Mouse (Mus musculus) hindbrain, embryonic 10.5 days (tissue): ENCODE results near the gene Cish. TPM values are rescaled to one million over a fixed set of nuclear protein-coding genes. Genes with fewer than 3 reads are reported as not detected.

ENCODE experiments used
- DNase-seq: peaks from one replicate; pipeline ENCODE4 v3.0.0-alpha.2; 2017; ENCODE audit warnings: low spot score
- H3K27ac ChIP-seq: fragments of 300-500 bp; sonication (generic); 2 replicates; pipeline ENCODE4 v1.5.1; 2016; ENCODE audit warnings: mild to moderate bottlenecking, moderate library complexity
- H3K27me3 ChIP-seq: fragments of 300-500 bp; sonication (generic); 2 replicates; pipeline ENCODE4 v1.6.1; 2016; ENCODE audit warnings: mild to moderate bottlenecking; ENCODE audit not compliant: poor library complexity, insufficient read depth, severe bottlenecking
- H3K36me3 ChIP-seq: fragments of 300-500 bp; sonication (generic); 2 replicates; pipeline ENCODE4 v1.6.1; 2016; ENCODE audit warnings: mild to moderate bottlenecking, moderate library complexity
- H3K4me1 ChIP-seq: fragments of 300-500 bp; sonication (generic); replicated peaks from 2 replicates; pipeline ENCODE4 v1.6.1; 2016; ENCODE audit warnings: mild to moderate bottlenecking
- H3K4me3 ChIP-seq: fragments of 300-500 bp; sonication (generic); 2 replicates; pipeline ENCODE4 v1.5.1; 2016; ENCODE audit warnings: mild to moderate bottlenecking, moderate library complexity
- H3K9me3 ChIP-seq: fragments of 300-500 bp; sonication (generic); 2 replicates; pipeline ENCODE4 v1.6.1; 2016; ENCODE audit warnings: mild to moderate bottlenecking, moderate library complexity
- WGBS: fragments of 180-500 bp; shearing (Covaris S2); methylation state at CpG from one replicate; pipeline ENCODE4 v1.1.7; 2016; 5-methylcytosine and 5-hydroxymethylcytosine counted together
- polyA plus RNA-seq: library from polyadenylated mRNA; unstranded; fragments of >200 nt; fragmentation: Nextera tagmentation; extraction: Ambion mirVana; gene quantifications from 2 replicates; pipeline ENCODE4 v1.2.1, GENCODE M21; 2016

The Cish gene
- polyA plus RNA-seq, 1 experiment from 2014 or later, result 9.7 TPM

DNA sequence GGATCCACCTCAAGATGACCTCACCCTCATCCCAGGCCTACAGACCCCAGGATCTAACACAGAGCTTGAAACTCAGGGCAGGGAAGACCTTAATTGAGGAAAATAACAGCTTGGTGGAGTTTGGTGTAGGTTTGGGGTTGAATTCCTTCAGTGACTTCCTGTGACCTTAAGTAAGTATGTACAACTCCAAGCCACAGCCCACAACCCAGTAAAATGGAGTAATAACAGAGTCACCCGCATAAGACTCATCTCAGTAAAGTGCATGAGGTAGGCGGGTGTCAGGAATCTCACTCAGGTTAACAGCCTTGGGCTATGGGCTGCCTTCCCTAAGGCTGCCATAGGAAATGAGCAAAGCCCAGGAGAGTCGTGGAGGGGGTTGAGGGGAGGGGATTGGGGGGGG, 31.1 kb upstream of the Cish start:
- DNase-seq, result no peak
- Histone ChIP-seq H3K9me3 (no peaks in the 10 kb centered on the region), H3K4me3 (no peak overlapping the region), H3K27ac (no peak overlapping the region), H3K36me3 (no peaks in the 10 kb centered on the region), H3K4me1 (peaks cover 9% of the 10 kb centered on the region; the same call in 1 of the 2 replicates), H3K27me3 (no peaks in the 10 kb centered on the region)
- WGBS, result 69% methylated on average over 3 of the region's 3 CpGs

DNA sequence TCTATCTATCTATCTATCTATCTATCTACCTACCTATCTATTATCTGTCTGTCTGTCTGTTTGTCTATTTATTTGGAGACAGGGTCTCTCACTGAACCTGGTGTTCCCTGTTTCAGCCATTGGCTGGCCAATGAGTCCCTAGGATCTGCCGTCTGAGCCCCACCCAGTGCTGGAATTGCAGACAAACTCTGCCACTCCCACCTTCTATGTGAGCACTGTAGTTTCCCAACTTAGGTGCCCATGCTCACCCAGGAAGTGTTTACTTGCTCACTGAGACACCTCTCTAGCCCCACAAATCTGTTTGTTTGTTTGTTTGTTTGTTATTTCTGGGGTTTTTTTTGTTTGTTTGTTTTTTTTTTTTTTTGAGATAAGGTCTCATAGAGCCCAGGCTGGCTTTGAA, 28.8 kb upstream of the Cish start:
- Histone ChIP-seq H3K9me3 (no peaks in the 10 kb centered on the region), H3K27me3 (no peaks in the 10 kb centered on the region), H3K4me3 (no peak overlapping the region), H3K36me3 (no peaks in the 10 kb centered on the region), H3K4me1 (peaks cover 9% of the 10 kb centered on the region; the same call in 1 of the 2 replicates), H3K27ac (no peak overlapping the region)
- 89% methylated on average over 1 of the region's 1 CpGs for WGBS
- DNase-seq, result no peak

DNA sequence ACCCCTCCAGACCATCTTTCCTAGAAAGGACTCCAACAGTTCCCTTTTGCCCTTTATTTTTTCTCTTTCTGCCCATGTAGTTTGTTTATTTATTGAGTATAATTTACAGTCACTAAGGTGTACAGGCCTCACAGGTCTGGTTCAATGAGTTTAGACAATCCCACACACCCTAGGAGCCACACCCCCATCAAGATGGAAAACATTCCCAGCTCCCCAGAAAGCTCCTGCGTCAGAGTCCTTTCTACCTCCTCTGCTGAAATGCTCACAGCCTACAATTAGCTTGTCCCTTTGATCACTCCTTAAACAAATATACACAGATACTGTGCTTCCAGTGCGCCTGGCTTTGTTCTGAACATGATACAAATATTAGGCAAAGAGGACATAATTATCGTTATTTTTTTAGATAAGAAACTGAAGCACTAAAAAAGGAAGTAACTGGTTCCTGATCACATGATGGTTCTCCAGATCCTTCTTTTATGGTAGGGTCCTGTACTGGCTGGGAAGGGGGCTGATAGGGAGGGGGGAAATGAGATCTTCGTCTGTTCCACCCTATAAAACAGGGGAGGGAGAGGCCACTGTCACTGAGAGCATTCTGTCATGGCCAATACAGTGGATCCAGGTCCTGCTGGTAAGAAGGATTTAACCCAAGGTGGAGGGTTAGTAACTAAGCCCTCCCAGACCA, 28.0 kb upstream of the Cish start:
- WGBS, result 61% methylated on average over 4 of the region's 4 CpGs
- Histone ChIP-seq H3K27ac (no peak overlapping the region), H3K36me3 (no peaks in the 10 kb centered on the region), H3K9me3 (no peaks in the 10 kb centered on the region), H3K4me1 (peaks cover 7% of the 10 kb centered on the region; the same call in 1 of the 2 replicates), H3K27me3 (no peaks in the 10 kb centered on the region), H3K4me3 (no peak overlapping the region)
- no peak for DNase-seq

DNA sequence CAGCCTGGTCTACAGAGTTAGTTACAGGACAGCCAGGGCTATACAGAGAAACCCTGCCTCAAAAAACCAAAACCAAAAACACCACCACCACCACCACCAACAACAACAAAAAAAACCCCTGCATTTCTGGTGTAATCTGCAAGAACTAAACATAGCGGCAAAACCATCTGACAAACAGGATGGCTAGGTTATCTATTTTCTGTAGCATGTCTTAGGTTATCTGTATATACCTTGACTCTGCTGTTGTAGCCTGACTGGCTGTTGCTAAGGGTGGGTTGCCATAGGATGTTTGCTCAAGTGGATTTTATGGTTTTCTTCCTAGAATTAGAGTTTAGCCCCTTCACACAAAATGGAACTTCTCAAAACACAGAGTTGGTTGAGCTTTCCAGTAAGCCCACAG, 26.1 kb upstream of the Cish start:
- Histone ChIP-seq H3K27me3 (no peaks in the 10 kb centered on the region), H3K4me1 (no peaks in the 10 kb centered on the region), H3K4me3 (no peak overlapping the region), H3K27ac (no peak overlapping the region), H3K36me3 (no peaks in the 10 kb centered on the region), H3K9me3 (no peaks in the 10 kb centered on the region)
- 98% methylated on average over 1 of the region's 1 CpGs for WGBS
- no peak for DNase-seq

DNA sequence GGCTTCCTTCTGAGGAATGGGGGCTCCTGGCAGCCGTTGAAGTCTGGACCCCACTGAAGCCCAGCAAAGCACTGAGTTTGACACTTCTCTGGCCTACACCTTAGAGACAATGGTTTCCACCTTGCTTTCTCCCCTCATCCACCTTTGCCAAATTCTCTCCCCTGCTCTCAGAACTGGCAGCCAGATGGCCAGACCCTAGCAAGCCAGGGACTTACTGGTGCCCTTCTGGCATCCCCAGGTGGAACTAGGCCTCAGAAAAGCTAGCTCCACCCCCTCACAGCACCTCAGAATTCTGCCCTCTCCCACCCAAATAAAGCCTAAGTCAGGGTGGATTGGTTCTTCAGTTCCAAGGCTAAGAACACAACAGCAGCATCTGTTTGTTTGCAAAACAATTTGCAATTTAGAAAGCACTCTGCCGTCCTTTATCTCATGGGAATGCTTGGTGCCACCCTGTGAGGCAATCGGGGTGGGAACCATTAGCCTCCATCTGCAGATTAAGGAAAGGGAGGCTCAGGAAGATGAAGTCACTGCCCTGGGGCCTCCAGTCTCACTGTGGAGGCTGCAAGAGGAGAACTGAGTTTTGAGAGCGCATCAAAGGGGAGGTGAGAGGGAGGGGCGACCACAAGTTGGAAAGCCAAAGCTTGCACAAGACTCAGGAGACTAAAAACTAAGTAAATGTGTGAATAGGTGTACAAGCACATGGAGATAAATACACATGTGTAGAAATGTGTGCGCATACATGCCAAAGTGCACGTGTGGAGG, 24.5 kb upstream of the Cish start:
- no peaks in the 10 kb centered on the region for H3K36me3 ChIP-seq
- H3K4me1 ChIP-seq, result no peaks in the 10 kb centered on the region
- no peaks in the 10 kb centered on the region for H3K27me3 ChIP-seq
- DNase-seq, result no peak
- H3K9me3 ChIP-seq, result no peaks in the 10 kb centered on the region
- H3K27ac ChIP-seq, result no peak overlapping the region
- 79% methylated on average over 7 of the region's 7 CpGs for WGBS
- H3K4me3 ChIP-seq, result no peak overlapping the region

DNA sequence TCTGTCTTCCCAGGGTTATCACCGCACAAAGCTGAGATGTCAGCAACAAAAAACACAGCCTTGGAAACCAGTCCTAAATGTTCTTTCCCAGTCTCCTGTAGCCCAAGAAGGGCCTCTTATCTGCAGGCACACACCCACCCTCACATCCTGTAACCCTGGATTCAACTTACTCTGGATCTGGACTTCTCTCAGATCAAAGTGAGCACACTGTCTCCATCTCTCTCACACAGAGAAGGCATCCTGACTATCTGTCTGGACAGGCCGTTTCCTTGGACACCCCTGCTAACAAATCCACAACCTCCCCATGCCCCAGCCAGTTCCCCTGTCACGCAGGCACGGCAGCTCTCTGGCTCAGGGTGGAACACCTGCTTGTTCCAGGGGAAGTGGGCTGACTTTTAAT, 23.5 kb upstream of the Cish start:
- 79% methylated on average over 4 of the region's 4 CpGs for WGBS

DNA sequence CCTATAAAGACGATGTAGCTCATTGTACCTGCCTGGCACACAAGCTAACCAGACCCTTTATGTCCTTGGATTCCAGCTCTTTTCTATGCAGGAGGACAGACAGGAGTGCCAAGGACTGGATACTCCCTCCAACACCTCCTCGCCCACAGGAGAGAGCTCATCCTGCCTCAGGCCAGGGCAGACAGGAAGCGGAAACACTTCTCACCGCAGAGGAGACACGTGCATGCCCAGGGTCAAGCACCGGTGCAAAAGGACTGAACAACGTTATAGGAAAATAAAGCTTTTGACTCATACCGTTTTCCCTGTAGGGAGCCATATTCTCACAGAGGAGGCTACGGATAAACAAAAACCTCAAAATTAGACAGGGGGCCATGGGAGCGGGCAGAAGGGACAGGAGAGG, 22.6 kb upstream of the Cish start:
- H3K9me3 ChIP-seq, result no peaks in the 10 kb centered on the region
- 72% methylated on average over 10 of the region's 10 CpGs for WGBS
- H3K4me1 ChIP-seq, result peaks cover 7% of the 10 kb centered on the region
- H3K27ac ChIP-seq, result no peak overlapping the region
- no peaks in the 10 kb centered on the region for H3K27me3 ChIP-seq
- H3K36me3 ChIP-seq, result no peaks in the 10 kb centered on the region
- H3K4me3 ChIP-seq, result no peak overlapping the region
- no peak for DNase-seq

More for the DNA sequence above, 23.5 kb upstream of the Cish start:
- Histone ChIP-seq H3K27me3 (no peaks in the 10 kb centered on the region), H3K27ac (no peak overlapping the region), H3K36me3 (no peaks in the 10 kb centered on the region), H3K4me1 (no peaks in the 10 kb centered on the region), H3K9me3 (no peaks in the 10 kb centered on the region), H3K4me3 (no peak overlapping the region)
- DNase-seq, result no peak

DNA sequence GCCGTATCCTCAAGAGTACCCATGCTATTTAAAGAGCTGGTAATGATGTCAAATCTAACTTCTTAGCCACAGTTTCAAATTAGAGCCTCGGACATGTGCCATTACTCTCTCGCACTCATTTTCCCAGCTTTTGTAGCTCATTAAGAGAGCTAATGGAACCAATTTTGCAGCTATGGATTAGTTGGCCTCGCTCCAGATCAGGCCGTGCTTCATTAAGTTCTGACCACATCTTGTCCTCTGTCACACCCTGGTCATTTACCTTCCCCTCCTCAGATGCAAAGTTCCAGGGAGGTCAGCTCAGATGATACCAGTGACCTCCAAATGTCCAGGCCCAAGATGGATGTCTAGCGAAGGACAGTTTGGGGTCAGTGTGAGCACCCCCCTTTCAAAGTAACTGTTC, 21.1 kb upstream of the Cish start:
- 86% methylated on average over 6 of the region's 6 CpGs for WGBS
- DNase-seq, result no peak
- H3K27me3 ChIP-seq, result no peaks in the 10 kb centered on the region
- H3K27ac ChIP-seq, result no peak overlapping the region
- H3K36me3 ChIP-seq, result no peaks in the 10 kb centered on the region
- H3K9me3 ChIP-seq, result no peaks in the 10 kb centered on the region
- H3K4me3 ChIP-seq, result no peak overlapping the region
- H3K4me1 ChIP-seq, result peaks cover 23% of the 10 kb centered on the region

DNA sequence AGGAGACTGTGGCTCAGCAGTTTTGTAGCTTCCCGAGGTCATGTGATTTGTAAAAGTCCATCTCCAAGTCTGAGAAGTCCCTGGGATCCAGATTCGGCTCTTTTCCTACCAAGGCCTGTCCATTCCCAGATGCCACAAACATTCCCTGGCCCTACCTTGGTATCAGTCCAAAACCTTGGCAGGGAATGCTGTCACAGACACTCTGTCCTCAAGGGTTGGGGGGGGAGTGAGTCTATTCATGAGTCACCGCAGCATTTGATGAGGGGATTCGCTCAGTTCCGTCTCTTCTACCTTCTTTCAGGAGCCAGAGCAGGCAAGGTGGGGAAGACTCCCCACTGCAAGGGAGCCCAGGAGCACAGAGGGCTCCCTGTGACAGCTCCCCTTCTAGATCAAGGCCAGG, 20.1 kb upstream of the Cish start:
- H3K36me3 ChIP-seq, result no peaks in the 10 kb centered on the region
- no peak for DNase-seq
- no peak overlapping the region for H3K4me3 ChIP-seq
- H3K9me3 ChIP-seq, result no peaks in the 10 kb centered on the region
- no peaks in the 10 kb centered on the region for H3K27me3 ChIP-seq
- H3K27ac ChIP-seq, result no peak overlapping the region
- peaks cover 32% of the 10 kb centered on the region for H3K4me1 ChIP-seq
- WGBS, result 88% methylated on average over 5 of the region's 5 CpGs

DNA sequence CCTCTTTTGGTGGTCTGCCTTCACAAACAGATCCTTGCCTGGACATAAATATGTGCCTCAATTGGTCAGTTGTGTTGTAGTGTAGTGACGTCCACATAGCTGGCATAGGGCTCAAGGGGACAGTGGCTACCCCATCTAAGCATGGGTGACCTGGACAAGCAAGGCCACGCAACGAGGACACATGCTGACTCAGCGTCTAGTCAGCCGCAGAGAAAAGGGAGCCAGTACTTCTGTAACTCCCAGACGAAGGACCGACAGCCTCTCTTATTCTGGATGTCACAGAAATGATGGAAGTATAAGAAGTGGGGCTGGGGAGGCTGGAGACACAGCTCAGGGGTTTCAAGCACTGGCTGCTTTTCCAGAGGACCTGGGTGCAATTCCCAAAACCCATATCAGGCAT, 18.2 kb upstream of the Cish start:
- WGBS, result 83% methylated on average over 7 of the region's 7 CpGs
- H3K27ac ChIP-seq, result no peak overlapping the region
- no peaks in the 10 kb centered on the region for H3K9me3 ChIP-seq
- no peaks in the 10 kb centered on the region for H3K27me3 ChIP-seq
- no peak for DNase-seq
- peaks cover 40% of the 10 kb centered on the region for H3K4me1 ChIP-seq
- H3K4me3 ChIP-seq, result no peak overlapping the region
- no peaks in the 10 kb centered on the region for H3K36me3 ChIP-seq

DNA sequence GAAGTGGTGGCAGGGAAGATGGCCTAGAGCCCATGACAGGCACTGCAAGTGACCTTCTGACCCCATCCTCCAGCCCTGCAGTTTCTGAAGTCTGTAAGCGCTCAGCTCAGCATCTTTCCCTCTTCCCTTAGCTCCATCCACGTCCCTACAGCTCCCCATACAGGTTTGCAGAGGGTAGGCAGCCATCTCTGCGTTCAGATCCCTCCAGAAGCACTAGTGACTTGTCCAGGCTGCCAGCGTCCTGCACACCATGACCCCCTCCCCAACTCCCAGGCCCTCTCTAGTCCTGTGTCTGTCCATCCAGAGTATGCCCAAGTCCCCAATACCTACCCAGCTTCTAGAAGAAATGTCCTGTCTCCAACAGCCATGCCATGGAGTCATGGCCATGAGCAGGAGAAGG, 17.7 kb upstream of the Cish start:
- no peak for DNase-seq
- Histone ChIP-seq H3K9me3 (no peaks in the 10 kb centered on the region), H3K27me3 (no peaks in the 10 kb centered on the region), H3K27ac (0 out of 2 replicates have a peak overlapping the region, but pooled peaks have one; percentile 1), H3K36me3 (no peaks in the 10 kb centered on the region), H3K4me3 (no peak overlapping the region), H3K4me1 (peaks cover 40% of the 10 kb centered on the region)
- WGBS, result 39% methylated on average over 4 of the region's 4 CpGs

DNA sequence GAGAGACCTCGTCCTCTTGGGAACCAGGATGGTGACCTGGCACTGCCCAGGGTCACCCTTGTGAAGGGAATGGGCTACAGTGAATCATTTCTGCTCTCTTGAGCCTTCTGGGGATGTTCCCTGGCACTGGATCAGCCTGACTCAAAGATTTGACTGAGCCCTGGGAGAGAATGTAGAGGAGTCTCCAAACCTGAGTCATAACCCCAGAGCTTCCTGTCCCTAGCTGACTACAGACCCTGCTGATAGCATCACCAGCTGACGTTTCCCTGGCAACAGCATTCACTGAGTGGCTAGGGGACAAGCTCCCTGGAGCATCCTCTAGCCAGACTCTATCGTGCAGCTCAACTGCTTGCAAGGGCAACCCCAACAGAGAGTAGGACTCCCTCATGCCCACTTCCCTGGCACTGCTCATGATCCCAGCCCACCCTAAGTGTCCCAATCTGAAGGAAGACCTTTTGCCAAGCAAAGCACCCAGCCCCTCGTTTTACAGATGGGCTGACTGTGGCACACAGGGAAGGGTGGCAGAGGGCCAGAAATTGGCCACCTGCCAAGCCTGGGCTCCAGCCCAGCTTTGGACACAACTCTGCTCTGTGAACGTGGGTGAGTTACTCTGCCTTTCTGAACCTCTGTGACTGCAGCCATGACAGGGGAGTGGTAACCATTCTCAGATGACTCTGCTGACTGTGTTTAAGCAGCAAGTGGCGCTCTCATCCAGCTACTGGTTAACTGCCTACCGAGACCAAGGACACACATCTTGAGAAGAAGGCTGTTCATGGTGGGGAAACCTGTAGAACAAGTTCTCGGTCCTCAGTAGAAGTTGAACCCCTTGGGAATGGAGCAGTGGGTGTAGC, 17.1 kb upstream of the Cish start:
- H3K36me3 ChIP-seq, result no peaks in the 10 kb centered on the region
- no peaks in the 10 kb centered on the region for H3K9me3 ChIP-seq
- H3K4me1 ChIP-seq, result peaks cover 40% of the 10 kb centered on the region
- no peaks in the 10 kb centered on the region for H3K27me3 ChIP-seq
- H3K27ac ChIP-seq, result 0 out of 2 replicates have a peak overlapping the region, but pooled peaks have one; percentile 1
- no peak for DNase-seq
- no peak overlapping the region for H3K4me3 ChIP-seq
- WGBS, result 58% methylated on average over 8 of the region's 8 CpGs
